Mouse (Mus musculus) olfactory bulb, adult 2 months (tissue): Measurements from ENCODE around the gene 1700017D01Rik. TPM values are rescaled to one million over a fixed set of nuclear protein-coding genes. Genes with fewer than 3 reads are reported as not detected.

Experiments used
- H3K27ac ChIP-seq: fragments of 200-500 bp; 2 replicates; pipeline ENCODE4 v1.5.1; 2012; ENCODE audit warnings: low read depth, low read length; ENCODE audit not compliant: insufficient read depth
- H3K4me1 ChIP-seq: fragments of 200-500 bp; 2 replicates; pipeline ENCODE4 v1.6.1; 2012; ENCODE audit warnings: low read length; ENCODE audit not compliant: control insufficient read depth, insufficient read depth
- H3K4me3 ChIP-seq: fragments of 200-500 bp; 2 replicates; pipeline ENCODE4 v1.5.1; 2012; ENCODE audit warnings: mild to moderate bottlenecking, low read depth, low read length, moderate library complexity; ENCODE audit not compliant: insufficient read depth
- CTCF ChIP-seq: fragments of 200-500 bp; IDR thresholded peaks from 2 replicates; pipeline ENCODE4 v1.5.1; 2012; ENCODE audit warnings: low read depth, mild to moderate bottlenecking, low read length, moderate library complexity; ENCODE audit not compliant: insufficient read depth
- POLR2A ChIP-seq: fragments of 200-500 bp; IDR thresholded peaks from 2 replicates; pipeline ENCODE4 v1.6.1; 2012; ENCODE audit warnings: mild to moderate bottlenecking, low read depth, low read length, moderate library complexity; ENCODE audit not compliant: insufficient read depth
- WGBS: fragments of 180-500 bp; shearing (Covaris S2); methylation state at CpG from one replicate; pipeline ENCODE4 v1.1.7; 2018; 5-methylcytosine and 5-hydroxymethylcytosine counted together
- polyA plus RNA-seq: library from polyadenylated mRNA; stranded (reverse); fragments of >200 nt; gene quantifications from 2 replicates; pipeline ENCODE4 v1.2.4, GENCODE M21; 2012; ENCODE audit warnings: low replicate concordance; ENCODE audit not compliant: missing spikeins, insufficient read depth, insufficient read length

Gene 1700017D01Rik
- polyA plus RNA-seq, 1 experiment: not detected

DNA sequence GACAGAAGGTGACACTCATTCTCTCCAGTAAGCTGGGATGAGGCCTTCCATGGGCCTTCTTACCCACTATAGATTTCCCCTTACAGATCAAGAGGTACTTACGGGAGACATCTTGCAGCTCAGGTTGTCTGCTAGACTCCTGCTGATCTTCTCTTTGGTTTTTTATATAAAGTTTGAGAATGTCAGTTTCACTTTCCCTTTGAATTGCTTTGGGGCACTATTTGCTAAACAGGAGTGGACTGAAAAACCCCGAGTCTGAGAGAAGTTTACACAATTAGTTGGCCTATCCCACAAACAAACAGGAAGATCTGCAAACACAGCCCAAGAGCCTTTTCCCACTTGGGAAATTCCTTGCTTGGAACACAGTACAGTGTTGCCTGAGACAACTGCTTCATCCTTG lies 80.4 kb downstream of the 1700017D01Rik start:
- whole genome bisulfite sequencing: 71% methylated on average over 2 of the region's 2 CpGs
- no peaks in the 10 kb centered on the region for H3K4me1 ChIP-seq
- no peak overlapping the region for H3K27ac ChIP-seq
- TF ChIP-seq CTCF: no peak
- TF ChIP-seq POLR2A: no peak
- H3K4me3 ChIP-seq: no peak overlapping the region

DNA sequence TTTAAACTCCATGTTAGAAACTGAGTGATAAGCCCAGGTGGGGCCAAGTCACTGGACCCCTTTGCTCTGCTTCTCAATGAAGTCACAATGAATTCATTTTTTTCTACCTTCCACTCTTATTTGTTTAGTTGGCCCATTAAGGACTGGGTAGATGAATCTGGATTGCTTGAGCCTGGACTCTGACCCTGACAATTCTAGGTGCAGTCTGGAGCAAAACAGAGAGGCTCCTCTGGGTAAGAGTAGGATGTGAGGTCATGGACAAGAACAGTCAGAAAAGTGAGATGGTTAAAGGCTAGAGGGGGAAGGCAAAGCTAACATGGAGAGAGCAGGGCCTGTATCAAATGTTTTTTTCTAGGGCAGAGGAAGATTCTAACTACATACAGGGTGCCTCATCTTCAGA lies 81.2 kb downstream of the 1700017D01Rik start:
- no peak for TF ChIP-seq CTCF
- no peak for TF ChIP-seq POLR2A
- no peaks in the 10 kb centered on the region for H3K4me1 ChIP-seq
- no peak overlapping the region for H3K4me3 ChIP-seq
- H3K27ac ChIP-seq: no peak overlapping the region

DNA sequence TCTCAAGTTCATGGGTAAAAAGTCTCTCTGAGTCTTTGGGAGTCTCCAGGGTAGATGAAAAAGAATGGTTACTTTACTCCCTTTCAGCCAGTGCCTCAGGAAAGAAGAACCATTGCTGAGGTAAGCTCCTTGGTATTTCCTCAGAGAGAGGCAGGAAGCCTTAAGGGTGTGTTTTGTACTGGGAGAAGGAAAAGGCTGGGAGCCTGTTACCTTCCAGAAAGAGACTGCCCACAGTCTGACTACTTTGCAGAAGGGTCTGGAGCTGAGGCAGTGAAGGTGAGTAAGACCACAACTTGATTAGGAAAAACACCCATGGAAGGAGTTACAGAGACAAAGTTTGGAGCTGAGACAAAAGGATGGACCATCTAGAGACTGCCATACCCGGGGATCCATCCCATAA lies 82.2 kb downstream of the 1700017D01Rik start:
- Histone ChIP-seq H3K4me1 (no peaks in the 10 kb centered on the region), H3K4me3 (no peak overlapping the region), H3K27ac (no peak overlapping the region)
- no peak for TF ChIP-seq POLR2A
- 65% methylated on average over 1 of the region's 1 CpGs for WGBS

DNA sequence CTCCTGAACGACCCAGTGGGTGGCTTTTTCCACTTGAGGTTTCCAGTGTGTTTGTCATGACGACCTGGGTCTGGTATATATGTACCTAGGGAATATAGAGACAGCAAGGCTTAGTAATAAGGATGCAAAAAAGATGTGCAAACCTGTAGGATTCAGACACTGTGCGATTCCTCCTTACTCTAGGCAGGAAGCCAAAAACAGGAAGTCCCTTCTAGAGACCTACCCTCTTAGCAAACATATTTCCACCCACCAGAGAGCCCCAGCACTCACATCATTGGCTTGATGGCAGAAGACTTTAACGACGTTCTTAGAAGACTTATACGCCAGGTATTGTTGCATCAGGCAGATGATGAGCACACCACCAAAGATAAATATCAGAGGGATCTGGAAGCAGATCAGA lies 82.7 kb downstream of the 1700017D01Rik start:
- Histone ChIP-seq H3K27ac (no peak overlapping the region), H3K4me3 (no peak overlapping the region), H3K4me1 (no peaks in the 10 kb centered on the region)
- WGBS: 78% methylated on average over 6 of the region's 6 CpGs
- TF ChIP-seq CTCF (no peak), POLR2A (no peak)

Other genes starting within 250 kb of the 1700017D01Rik start
- not detected in 2 replicates for gene Tmem109, start 248.9 kb downstream of the 1700017D01Rik start, polyA plus RNA-seq
- 125 TPM in 1 of 2 replicates, not detected in the other for gene Prpf19, start 235.6 kb downstream of the 1700017D01Rik start, polyA plus RNA-seq
- not detected in 2 replicates for gene Zp1, start 210.2 kb downstream of the 1700017D01Rik start, polyA plus RNA-seq
- not detected in 2 replicates for gene Ptgdr2, start 193.7 kb downstream of the 1700017D01Rik start, polyA plus RNA-seq
- gene Ccdc86, start 181.6 kb downstream of the 1700017D01Rik start, polyA plus RNA-seq: not detected in 2 replicates
- not detected in 2 replicates for gene Ms4a10, start 156.2 kb downstream of the 1700017D01Rik start, polyA plus RNA-seq
- gene Ms4a15, start 137.6 kb downstream of the 1700017D01Rik start, polyA plus RNA-seq: not detected in 2 replicates
- gene Ms4a18, start 112.8 kb downstream of the 1700017D01Rik start, polyA plus RNA-seq: not detected in 2 replicates
- gene Ms4a8a, start 49.8 kb downstream of the 1700017D01Rik start, polyA plus RNA-seq: not detected in 2 replicates
- gene 1700025F22Rik, start 34.4 kb upstream of the 1700017D01Rik start, polyA plus RNA-seq: not detected in 2 replicates
- gene Ms4a13, start 65.9 kb upstream of the 1700017D01Rik start, polyA plus RNA-seq: not detected in 2 replicates
- not detected in 2 replicates for gene Ms4a12, start 101.6 kb upstream of the 1700017D01Rik start, polyA plus RNA-seq
- gene Ms4a1, start 135.4 kb upstream of the 1700017D01Rik start, polyA plus RNA-seq: not detected in 2 replicates
- gene Ms4a5, start 153.0 kb upstream of the 1700017D01Rik start, polyA plus RNA-seq: not detected in 2 replicates
- gene Ms4a14, start 183.6 kb upstream of the 1700017D01Rik start, polyA plus RNA-seq: not detected in 2 replicates
- gene Ms4a7, start 205.3 kb upstream of the 1700017D01Rik start, polyA plus RNA-seq: not detected in 2 replicates
- not detected in 2 replicates for gene Ms4a4a, start 244.6 kb upstream of the 1700017D01Rik start, polyA plus RNA-seq